24 mouse cellular contexts compared by ENCODE assay signal in the genomic region with DNA sequence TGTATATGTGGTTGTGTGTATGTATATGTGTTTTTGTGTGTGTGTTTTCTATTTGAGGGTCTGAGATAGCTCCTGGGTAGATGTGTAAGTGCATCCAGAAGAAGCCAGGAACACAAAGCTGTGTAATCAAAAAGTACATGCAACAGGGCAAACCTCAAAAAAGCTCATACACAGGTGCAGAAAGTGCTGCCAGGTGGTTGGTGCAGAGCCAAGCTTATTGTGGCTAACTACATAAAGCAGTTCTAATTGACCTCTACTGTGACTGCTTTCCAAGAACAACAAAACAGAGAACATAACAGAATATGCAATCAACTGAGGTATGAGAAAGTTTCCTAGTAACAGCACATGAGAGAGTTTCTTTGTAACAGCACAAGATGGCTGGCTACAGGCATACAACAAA. TPM values are rescaled to one million over a fixed set of nuclear protein-coding genes. Genes with fewer than 3 reads are reported as not detected.
DNase-seq lines count a peak whose midpoint lies in the region; ATAC-seq and TF ChIP-seq lines count a peak whose summit lies in the region.
"Had no signal": no experiment of that assay in that cellular context is flagged by ENCODE, and none has a peak within 500 bp of the region (broad histone marks: within the 10 kb centered on the region; RNA-seq: fewer than 3 reads in every experiment).

No protein-coding gene starts in this region.

- no peaks in the 10 kb centered on the region for H3K9me3 ChIP-seq in lung, postnatal 0 days (ENCODE audit: low read length)
- H3K9me3 ChIP-seq: embryonic facial prominence, embryonic 10.5 days; embryonic facial prominence, embryonic 12.5 days; forebrain, embryonic 13.5 days; forebrain, embryonic 15.5 days had no signal

- H3K9ac ChIP-seq in lung, postnatal 0 days (replicated peaks; ENCODE audit: low read depth) = no peak overlapping the region
- H3K9ac ChIP-seq: embryonic facial prominence, embryonic 12.5 days; forebrain, embryonic 13.5 days; forebrain, embryonic 15.5 days had no signal

- H3K4me1 ChIP-seq in lung, postnatal 0 days (ENCODE audit: insufficient read depth, low read depth, low read length) = no peaks in the 10 kb centered on the region
- H3K4me1 ChIP-seq: embryonic facial prominence, embryonic 10.5 days; embryonic facial prominence, embryonic 12.5 days; forebrain, embryonic 13.5 days; forebrain, embryonic 15.5 days had no signal

- no peak for ATAC-seq in lung, postnatal 0 days
- ATAC-seq: activated CD4-positive, CD25-positive, alpha-beta regulatory T cell, adult 4 months; CD4-positive, CD25-positive, alpha-beta regulatory T cell, adult 4 months; forebrain, embryonic 13.5 days; forebrain, embryonic 15.5 days; Patski had no signal

- H3K4me2 ChIP-seq in lung, postnatal 0 days (replicated peaks; ENCODE audit: low read depth, low read length) = no peak overlapping the region
- H3K4me2 ChIP-seq: embryonic facial prominence, embryonic 12.5 days; forebrain, embryonic 13.5 days; forebrain, embryonic 15.5 days had no signal

- TF ChIP-seq EP300 in lung, postnatal 0 days (IDR thresholded peaks at IDR 0.05) = no peak

- no peak overlapping the region for H3K27ac ChIP-seq in lung, postnatal 0 days (ENCODE audit: low read length)
- H3K27ac ChIP-seq: embryonic facial prominence, embryonic 10.5 days; embryonic facial prominence, embryonic 12.5 days; forebrain, embryonic 13.5 days; forebrain, embryonic 15.5 days had no signal

- H3K4me3 ChIP-seq in lung, postnatal 0 days (ENCODE audit: low read depth, low read length) = no peak overlapping the region
- H3K4me3 ChIP-seq: embryonic facial prominence, embryonic 10.5 days; embryonic facial prominence, embryonic 12.5 days; forebrain, embryonic 13.5 days; forebrain, embryonic 15.5 days had no signal

- no peak for TF ChIP-seq CTCF in lung, postnatal 0 days (IDR thresholded peaks at IDR 0.05)

- H3K27me3 ChIP-seq in lung, postnatal 0 days (replicated peaks; ENCODE audit: insufficient read depth, low read length) = no peaks in the 10 kb centered on the region
- H3K27me3 ChIP-seq: CH12.LX; embryonic facial prominence, embryonic 12.5 days; forebrain, embryonic 13.5 days; forebrain, embryonic 15.5 days; Patski had no signal

- H3K36me3 ChIP-seq in lung, postnatal 0 days (ENCODE audit: insufficient read depth, low read length) = no peaks in the 10 kb centered on the region
- H3K36me3 ChIP-seq: embryonic facial prominence, embryonic 10.5 days; embryonic facial prominence, embryonic 12.5 days; forebrain, embryonic 15.5 days; G1E had no signal

- DNase-seq in lung, adult 18-20 months = peak; percentile 60 to 62
- DNase-seq in lung, postnatal 0 days (ENCODE audit: low spot score) = no peak
- DNase-seq in lung, postnatal 36 days = peak; percentile 54
- no peak for DNase-seq in lung, postnatal 4 days
- DNase-seq in gonadal fat pad, adult 2 months (ENCODE audit: low read depth) = peak; percentile 27
- no peak for DNase-seq in urinary bladder, adult 2 months (ENCODE audit: low spot score)
- DNase-seq: adrenal gland, adult 8-10 months; adrenal gland, postnatal 14 days; adrenal gland, postnatal 36 days; B cell, adult 2 months; cerebellum, adult 11-12 months; cerebellum, adult 2 months; cerebellum, adult 9-10 months; cerebellum, postnatal 10 days; cerebellum, postnatal 25 days had no signal

RNA-seq across cellular contexts. Expression of gene Atg14, which starts 13.9 kb away (rescaled TPM):
- 11.3 and 11.5 TPM in 2 replicates for polyA plus RNA-seq in lung, postnatal 0 days (2015; fragmentation: Nextera tagmentation; extraction: Ambion mirVana)
- 8.4 and 8.7 TPM in 2 replicates for polyA plus RNA-seq in gonadal fat pad, adult 2 months (2012; rRNA removed)
- polyA plus RNA-seq in urinary bladder, adult 2 months (2012; rRNA removed) = 10.9 and 13.1 TPM in 2 replicates

Comparison
In these comparisons a context has a peak if more than half of its experiments do, and no peak if none do; other contexts are left out.
1. DNase-seq: peak in lung, adult 18-20 months (2 of 2), lung, postnatal 36 days (single experiment) and gonadal fat pad, adult 2 months (single experiment); none in lung, postnatal 0 days (single experiment), lung, postnatal 4 days (0 of 2) and urinary bladder, adult 2 months (single experiment).